Mouse (Mus musculus): Measurements from ENCODE around the gene Wdfy2. TPM values are rescaled to one million over a fixed set of nuclear protein-coding genes. Genes with fewer than 3 reads are reported as not detected.

Wdfy2 gene
- polyA plus RNA-seq, 1 experiment from 2014 or later = 17.9 TPM

- H3K36me3 ChIP-seq (ENCODE audit: control insufficient read depth, insufficient read depth, low read length) = no peaks in the 10 kb centered on the region
- no peak overlapping the region for H3K27ac ChIP-seq (ENCODE audit: low read depth, low read length)
- 0 out of 2 replicates have a peak overlapping the region, but pooled peaks have one; percentile 11 for H3K4me2 ChIP-seq (ENCODE audit: low read depth, low read length, severe bottlenecking)
- H3K9ac ChIP-seq (ENCODE audit: low read length) = no peak overlapping the region
- H3K27me3 ChIP-seq (ENCODE audit: control insufficient read depth, insufficient read depth, low read length) = no peaks in the 10 kb centered on the region
- no peaks in the 10 kb centered on the region for H3K9me3 ChIP-seq (ENCODE audit: control insufficient read depth, low read length)
- WGBS = 9% methylated on average over 5 of the region's 5 CpGs
- no peak overlapping the region for H3K4me3 ChIP-seq (ENCODE audit: low read depth, low read length)
- DNase-seq (ENCODE audit: low spot score) = peak; percentile 84
- ATAC-seq (replicated peaks; ENCODE audit: low FRiP score) = no peak
- H3K4me1 ChIP-seq (replicated peaks; ENCODE audit: control insufficient read depth, insufficient read depth, low read length) = no peaks in the 10 kb centered on the region
These were observed 137.6 kb downstream of the Wdfy2 start for GRCm38 (mm10) chr14:62975046-62975445.

GRCm38 (mm10) chr14:62979815-62980214 lies 142.3 kb downstream of the Wdfy2 start:
- H3K27ac ChIP-seq (ENCODE audit: low read depth, low read length) = no peak overlapping the region
- H3K4me2 ChIP-seq (ENCODE audit: low read depth, low read length, severe bottlenecking) = no peak overlapping the region
- H3K9ac ChIP-seq (ENCODE audit: low read length) = no peak overlapping the region
- H3K4me3 ChIP-seq (ENCODE audit: low read depth, low read length) = no peak overlapping the region
- no peaks in the 10 kb centered on the region for H3K9me3 ChIP-seq (ENCODE audit: control insufficient read depth, low read length)
- WGBS = 81% methylated on average over 1 of the region's 1 CpGs
- H3K27me3 ChIP-seq (ENCODE audit: control insufficient read depth, insufficient read depth, low read length) = no peaks in the 10 kb centered on the region
- H3K36me3 ChIP-seq (ENCODE audit: control insufficient read depth, insufficient read depth, low read length) = no peaks in the 10 kb centered on the region
- H3K4me1 ChIP-seq (replicated peaks; ENCODE audit: control insufficient read depth, insufficient read depth, low read length) = no peaks in the 10 kb centered on the region
- ATAC-seq (replicated peaks; ENCODE audit: low FRiP score) = no peak
- no peak for DNase-seq (ENCODE audit: low spot score)

GRCm38 (mm10) chr14:62984410-62984809 lies 146.9 kb downstream of the Wdfy2 start, which contains the start of gene Defb48:
Gene Defb48 (minus strand): TSS chr14:62984510.
- no peaks in the 10 kb centered on the region for H3K36me3 ChIP-seq (ENCODE audit: control insufficient read depth, insufficient read depth, low read length)
- no peaks in the 10 kb centered on the region for H3K9me3 ChIP-seq (ENCODE audit: control insufficient read depth, low read length)
- ATAC-seq (replicated peaks; ENCODE audit: low FRiP score) (no peak), DNase-seq (ENCODE audit: low spot score) (no peak)
- no peak within 1 kb of the TSS for H3K9ac ChIP-seq (ENCODE audit: low read length)
- no peaks in the 10 kb centered on the region for H3K27me3 ChIP-seq (ENCODE audit: control insufficient read depth, insufficient read depth, low read length)
- no peaks in the 10 kb centered on the region for H3K4me1 ChIP-seq (replicated peaks; ENCODE audit: control insufficient read depth, insufficient read depth, low read length)
- H3K4me2 ChIP-seq (ENCODE audit: low read depth, low read length, severe bottlenecking) = no peak within 1 kb of the TSS
- H3K27ac ChIP-seq (ENCODE audit: low read depth, low read length) = no peak within 1 kb of the TSS
- no peak within 1 kb of the TSS for H3K4me3 ChIP-seq (ENCODE audit: low read depth, low read length)
- WGBS = 75% methylated on average over 1 of the region's 1 CpGs

- H3K27me3 ChIP-seq (ENCODE audit: control insufficient read depth, insufficient read depth, low read length) = no peaks in the 10 kb centered on the region
- no peak for ATAC-seq (replicated peaks; ENCODE audit: low FRiP score)
- no peaks in the 10 kb centered on the region for H3K9me3 ChIP-seq (ENCODE audit: control insufficient read depth, low read length)
- no peak for DNase-seq (ENCODE audit: low spot score)
- H3K4me1 ChIP-seq (replicated peaks; ENCODE audit: control insufficient read depth, insufficient read depth, low read length) = no peaks in the 10 kb centered on the region
- no peak overlapping the region for H3K4me3 ChIP-seq (ENCODE audit: low read depth, low read length)
- no peak overlapping the region for H3K4me2 ChIP-seq (ENCODE audit: low read depth, low read length, severe bottlenecking)
- no peaks in the 10 kb centered on the region for H3K36me3 ChIP-seq (ENCODE audit: control insufficient read depth, insufficient read depth, low read length)
- H3K27ac ChIP-seq (ENCODE audit: low read depth, low read length) = no peak overlapping the region
- no peak overlapping the region for H3K9ac ChIP-seq (ENCODE audit: low read length)
- WGBS = 78% methylated on average over 3 of the region's 3 CpGs
These were observed 153.8 kb downstream of the Wdfy2 start for GRCm38 (mm10) chr14:62991271-62991670.

GRCm38 (mm10) chr14:62991849-62992510 lies 154.5 kb downstream of the Wdfy2 start:
- Histone ChIP-seq H3K36me3 (ENCODE audit: control insufficient read depth, insufficient read depth, low read length) (no peaks in the 10 kb centered on the region), H3K9me3 (ENCODE audit: control insufficient read depth, low read length) (no peaks in the 10 kb centered on the region), H3K27me3 (ENCODE audit: control insufficient read depth, insufficient read depth, low read length) (no peaks in the 10 kb centered on the region), H3K4me2 (ENCODE audit: low read depth, low read length, severe bottlenecking) (no peak overlapping the region), H3K27ac (ENCODE audit: low read depth, low read length) (no peak overlapping the region), H3K4me1 (replicated peaks; ENCODE audit: control insufficient read depth, insufficient read depth, low read length) (no peaks in the 10 kb centered on the region), H3K4me3 (ENCODE audit: low read depth, low read length) (no peak overlapping the region), H3K9ac (ENCODE audit: low read length) (no peak overlapping the region)
- 50% methylated on average over 7 of the region's 7 CpGs for WGBS
- ATAC-seq (replicated peaks; ENCODE audit: low FRiP score) = no peak
- DNase-seq (ENCODE audit: low spot score) = no peak

- WGBS = 90% methylated on average over 8 of the region's 8 CpGs
- H3K4me3 ChIP-seq (ENCODE audit: low read depth, low read length) = no peak within 1 kb of the TSS
- H3K27me3 ChIP-seq (ENCODE audit: control insufficient read depth, insufficient read depth, low read length) = no peaks in the 10 kb centered on the region
- DNase-seq (ENCODE audit: low spot score) (no peak), ATAC-seq (replicated peaks; ENCODE audit: low FRiP score) (no peak)
- no peak within 1 kb of the TSS for H3K9ac ChIP-seq (ENCODE audit: low read length)
- H3K9me3 ChIP-seq (ENCODE audit: control insufficient read depth, low read length) = no peaks in the 10 kb centered on the region
- no peaks in the 10 kb centered on the region for H3K4me1 ChIP-seq (replicated peaks; ENCODE audit: control insufficient read depth, insufficient read depth, low read length)
- H3K27ac ChIP-seq (ENCODE audit: low read depth, low read length) = no peak within 1 kb of the TSS
- no peaks in the 10 kb centered on the region for H3K36me3 ChIP-seq (ENCODE audit: control insufficient read depth, insufficient read depth, low read length)
- no peak within 1 kb of the TSS for H3K4me2 ChIP-seq (ENCODE audit: low read depth, low read length, severe bottlenecking)
These were observed 160.3 kb downstream of the Wdfy2 start, which contains the start of gene Defb47 for GRCm38 (mm10) chr14:62997777-62998176. Gene Defb47 (plus strand): TSS chr14:62998077.

- DNase-seq (ENCODE audit: low spot score) = no peak
- Histone ChIP-seq H3K27me3 (ENCODE audit: control insufficient read depth, insufficient read depth, low read length) (no peaks in the 10 kb centered on the region), H3K4me3 (ENCODE audit: low read depth, low read length) (no peak overlapping the region), H3K9ac (ENCODE audit: low read length) (no peak overlapping the region), H3K9me3 (ENCODE audit: control insufficient read depth, low read length) (no peaks in the 10 kb centered on the region), H3K4me1 (replicated peaks; ENCODE audit: control insufficient read depth, insufficient read depth, low read length) (no peaks in the 10 kb centered on the region), H3K36me3 (ENCODE audit: control insufficient read depth, insufficient read depth, low read length) (no peaks in the 10 kb centered on the region), H3K27ac (ENCODE audit: low read depth, low read length) (no peak overlapping the region), H3K4me2 (ENCODE audit: low read depth, low read length, severe bottlenecking) (no peak overlapping the region)
- over 99% methylated on average over 4 of the region's 4 CpGs for WGBS
- no peak for ATAC-seq (replicated peaks; ENCODE audit: low FRiP score)
These were observed 161.5 kb downstream of the Wdfy2 start for GRCm38 (mm10) chr14:62998977-62999376.

GRCm38 (mm10) chr14:63002588-63002987 lies 165.1 kb downstream of the Wdfy2 start:
- Histone ChIP-seq H3K27ac (ENCODE audit: low read depth, low read length) (no peak overlapping the region), H3K36me3 (ENCODE audit: control insufficient read depth, insufficient read depth, low read length) (no peaks in the 10 kb centered on the region), H3K9me3 (ENCODE audit: control insufficient read depth, low read length) (no peaks in the 10 kb centered on the region), H3K9ac (ENCODE audit: low read length) (no peak overlapping the region), H3K4me2 (ENCODE audit: low read depth, low read length, severe bottlenecking) (no peak overlapping the region), H3K4me3 (ENCODE audit: low read depth, low read length) (no peak overlapping the region), H3K27me3 (ENCODE audit: control insufficient read depth, insufficient read depth, low read length) (no peaks in the 10 kb centered on the region), H3K4me1 (replicated peaks; ENCODE audit: control insufficient read depth, insufficient read depth, low read length) (no peaks in the 10 kb centered on the region)
- 84% methylated on average over 2 of the region's 2 CpGs for WGBS
- ATAC-seq (replicated peaks; ENCODE audit: low FRiP score) (no peak), DNase-seq (ENCODE audit: low spot score) (no peak)
